Mouse (Mus musculus): ENCODE data around the gene Ccdc80. TPM values are rescaled to one million over a fixed set of nuclear protein-coding genes. Genes with fewer than 3 reads are reported as not detected.

Gene Ccdc80
- polyA plus RNA-seq (2012; rRNA removed) = 12.3 and 12.5 TPM in 2 replicates

DNA sequence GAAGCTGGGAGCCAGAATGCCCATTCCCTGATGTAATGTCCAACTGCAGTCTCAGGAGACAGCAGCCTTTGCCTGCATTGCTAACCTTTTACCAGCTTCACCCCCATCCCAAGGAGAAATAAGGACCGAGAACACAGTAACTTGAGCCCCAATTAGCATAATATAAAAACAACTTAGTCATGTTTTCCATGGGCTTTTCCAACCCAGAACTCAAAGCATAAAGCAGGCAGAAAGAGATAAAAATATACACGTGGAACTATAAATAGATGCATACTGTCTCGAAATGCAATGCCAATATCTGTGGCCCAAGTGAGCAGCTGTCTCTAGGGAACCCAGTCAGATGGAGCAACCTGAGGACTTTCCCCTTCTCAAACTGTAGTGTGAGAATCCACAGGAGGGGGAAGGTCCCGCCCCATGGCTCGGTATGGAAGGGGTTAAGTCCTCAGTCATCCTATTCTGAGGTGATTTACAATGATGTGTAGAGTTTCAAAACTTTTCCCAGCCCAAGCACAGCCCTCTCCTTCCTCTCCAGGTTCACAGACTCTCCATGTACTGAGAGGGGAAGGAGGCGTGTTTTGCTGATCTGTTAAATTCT, at the start of gene Ccdc80:
TSS of gene Ccdc80 (plus strand) at position 266 of the 595 bp plus-strand sequence.

DNA sequence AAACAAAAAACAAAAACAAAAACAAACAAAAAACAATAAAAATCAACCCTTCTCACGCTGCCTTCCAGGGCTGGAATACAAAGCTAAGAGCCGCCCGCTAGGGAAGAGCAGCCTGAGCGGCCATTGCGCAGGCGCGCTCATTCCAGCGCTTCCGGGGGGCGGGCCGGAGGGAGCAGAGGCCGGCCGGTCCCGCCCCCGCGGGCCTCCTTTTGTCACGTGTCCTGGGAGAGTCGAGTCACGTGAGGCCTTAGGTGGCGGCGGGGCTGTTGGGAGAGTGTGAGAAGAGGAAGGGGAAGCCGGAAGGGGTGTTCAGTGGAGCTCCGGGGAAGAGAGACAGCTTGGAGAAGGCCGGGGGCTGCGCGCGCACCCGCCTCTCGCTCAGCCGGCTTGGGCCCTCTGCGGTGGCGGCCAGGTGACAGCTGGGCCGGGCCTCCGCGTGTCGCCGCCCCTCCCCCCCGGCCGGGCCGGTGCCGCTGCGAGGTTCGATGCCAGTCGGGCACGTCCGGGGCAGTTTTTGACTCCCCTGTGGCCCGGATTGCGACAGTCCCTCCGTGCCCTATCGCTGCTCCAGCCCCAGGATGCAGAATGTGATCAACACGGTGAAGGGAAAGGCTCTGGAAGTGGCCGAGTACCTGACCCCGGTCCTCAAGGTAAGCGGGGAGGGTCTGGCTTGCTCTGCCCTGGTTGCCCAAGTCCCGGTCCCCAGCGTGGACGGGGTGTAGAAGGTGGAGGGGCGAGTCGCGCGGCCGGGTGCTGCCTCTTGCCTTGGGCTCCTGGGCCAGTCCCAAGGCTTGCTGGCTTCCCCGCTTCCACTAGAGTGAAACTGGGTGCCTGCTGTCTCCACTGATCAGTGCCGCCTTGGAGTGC, 65.6 kb downstream of the Ccdc80 start, which contains the start of the genes Slc35a5 and Atg3:
TSS of gene Slc35a5 (minus strand) at position 185 of the 867 bp plus-strand sequence.
TSS of gene Atg3 (plus strand) at position 264 of the 867 bp plus-strand sequence.

Other genes starting within 250 kb of the Ccdc80 start
- 0.03 and 0.04 TPM in 2 replicates for gene Cd200r2, start 226.3 kb upstream of the Ccdc80 start, polyA plus RNA-seq (2012; rRNA removed)
- 0.24 and 0.36 TPM in 2 replicates for gene Cd200r3, start 149.7 kb upstream of the Ccdc80 start, polyA plus RNA-seq (2012; rRNA removed)
- 4.2 and 4.3 TPM in 2 replicates for gene Slc35a5, start 65.3 kb downstream of the Ccdc80 start, polyA plus RNA-seq (2012; rRNA removed)
- 15.4 and 17.4 TPM in 2 replicates for gene Atg3, start 65.4 kb downstream of the Ccdc80 start, polyA plus RNA-seq (2012; rRNA removed)
- gene Btla, start 130.9 kb downstream of the Ccdc80 start, polyA plus RNA-seq (2012; rRNA removed) = 0.64 and 0.65 TPM in 2 replicates

Measured in liver, embryonic 18 days (tissue).